Mouse (Mus musculus) kidney, postnatal 4 days (tissue): ENCODE measurements around the gene Prkar1a.

Experiments
- DNase-seq, 2 experiments: peaks; one replicate each; pipeline ENCODE4 v3.0.0; 2021; ENCODE audit warnings: mixed read lengths in 2 of 2

Prkar1a gene

DNA sequence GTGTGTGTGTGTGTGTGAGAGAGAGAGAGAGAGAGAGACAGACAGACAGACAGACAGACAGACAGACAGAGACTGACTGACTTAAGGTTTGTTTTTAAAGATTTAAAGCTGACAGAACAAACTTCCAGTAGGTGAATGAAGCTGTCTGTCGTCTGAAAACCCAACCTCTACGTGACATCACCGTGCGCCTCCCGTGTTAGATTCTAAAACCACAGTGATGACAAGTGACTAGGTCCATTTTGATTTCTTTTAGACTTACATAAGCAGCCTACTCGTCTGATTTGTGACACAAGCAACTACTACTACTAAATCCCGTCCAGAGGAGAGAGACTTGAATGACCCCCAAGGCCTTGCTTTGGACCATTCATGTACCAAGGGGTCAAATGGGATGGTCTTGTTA, 24.5 kb downstream of the Prkar1a start:
- DNase-seq, result no peak

- no peak for DNase-seq
Measured at GRCm38 (mm10) chr11:109674542-109674941, 25.3 kb downstream of the Prkar1a start.

DNA sequence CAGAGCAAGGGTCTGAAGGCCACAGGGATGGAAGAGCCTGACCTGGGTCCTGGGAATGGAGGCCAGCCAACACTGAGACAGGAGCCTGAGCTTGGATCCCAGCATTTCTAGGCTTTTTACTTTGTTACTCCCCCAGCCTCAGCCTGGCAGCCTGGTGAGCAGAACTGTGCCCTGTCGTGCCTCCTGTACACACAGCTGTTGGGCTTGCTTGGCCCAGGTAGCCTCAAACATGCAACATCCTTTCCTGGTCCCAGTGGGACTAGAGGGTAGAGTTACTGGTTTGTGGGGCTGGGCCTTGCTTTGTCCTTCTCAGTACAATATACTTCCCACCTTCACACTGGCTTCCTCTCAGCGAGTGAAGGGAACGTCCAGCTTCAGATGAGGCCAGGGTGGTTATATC, 26.0 kb downstream of the Prkar1a start:
- no peak for DNase-seq

- DNase-seq, result no peak
Measured at GRCm38 (mm10) chr11:109675771-109676170, 26.6 kb downstream of the Prkar1a start.

GRCm38 (mm10) chr11:109676621-109677373, 27.6 kb downstream of the Prkar1a start:
- DNase-seq, result no peak

DNA sequence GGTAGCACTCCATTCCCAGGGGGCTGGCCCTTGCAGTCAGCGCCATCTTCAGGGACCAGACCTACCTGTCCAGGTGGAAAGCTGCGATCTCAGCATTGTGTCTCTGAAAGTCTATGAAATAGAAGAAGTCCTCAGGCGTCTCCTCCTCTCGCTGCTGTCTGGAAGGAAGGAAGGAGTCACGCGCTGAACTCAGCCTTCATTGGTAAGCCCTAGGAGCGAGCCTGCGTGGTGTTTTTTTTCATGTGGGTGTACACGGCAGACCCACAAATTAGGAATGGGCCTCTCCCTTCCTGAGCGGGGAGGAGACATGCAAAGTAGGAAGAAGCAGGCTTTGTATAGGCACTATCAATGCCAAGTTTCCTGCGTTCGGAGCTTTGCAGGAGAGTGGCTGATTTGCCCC, 29.1 kb downstream of the Prkar1a start:
- no peak for DNase-seq

DNA sequence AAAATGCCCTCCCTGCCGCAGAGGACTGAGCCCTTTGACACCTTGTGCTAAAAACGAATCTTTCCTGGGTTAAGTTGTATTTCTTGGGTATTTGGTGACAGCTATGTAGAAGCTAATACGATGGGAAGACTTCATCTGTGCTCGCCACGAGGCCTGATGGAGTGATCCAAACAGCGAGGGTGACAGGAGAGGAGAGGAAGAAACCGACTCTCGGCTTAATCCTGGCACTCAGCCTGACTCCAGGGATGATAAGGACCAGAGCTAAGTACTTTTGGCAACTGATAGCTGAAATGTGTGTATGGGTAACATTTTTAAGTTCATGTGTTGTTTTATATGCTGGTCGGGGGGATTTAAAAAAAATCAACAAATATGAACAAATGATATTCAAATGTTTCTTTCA, 31.7 kb downstream of the Prkar1a start:
- DNase-seq, result no peak

GRCm38 (mm10) chr11:109681556-109681955, 32.4 kb downstream of the Prkar1a start:
- DNase-seq, result no peak

GRCm38 (mm10) chr11:109682221-109682620, 33.0 kb downstream of the Prkar1a start:
- no peak for DNase-seq

DNA sequence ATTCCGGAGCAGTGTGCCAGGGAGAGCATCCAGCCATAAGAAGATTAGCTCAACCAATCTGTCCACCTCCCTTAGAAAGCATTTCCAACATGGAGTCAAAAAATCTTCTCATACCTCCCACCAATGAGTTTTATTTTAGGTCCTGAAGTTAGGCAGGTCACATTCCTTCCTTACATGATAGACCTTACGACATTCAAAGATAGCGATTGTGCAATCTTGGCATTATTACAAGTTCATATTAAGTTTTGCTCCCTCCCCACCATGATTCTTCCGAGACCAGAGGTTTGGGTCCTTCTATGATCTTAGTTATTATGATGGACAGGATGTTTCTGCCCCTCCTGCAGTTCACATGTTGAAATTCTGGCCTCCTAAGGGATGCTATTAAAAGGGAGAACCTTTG, 40.3 kb downstream of the Prkar1a start:
- DNase-seq, result no peak

GRCm38 (mm10) chr11:109692737-109693136, 43.5 kb downstream of the Prkar1a start:
- peak; percentile 19 to 40 for DNase-seq

DNA sequence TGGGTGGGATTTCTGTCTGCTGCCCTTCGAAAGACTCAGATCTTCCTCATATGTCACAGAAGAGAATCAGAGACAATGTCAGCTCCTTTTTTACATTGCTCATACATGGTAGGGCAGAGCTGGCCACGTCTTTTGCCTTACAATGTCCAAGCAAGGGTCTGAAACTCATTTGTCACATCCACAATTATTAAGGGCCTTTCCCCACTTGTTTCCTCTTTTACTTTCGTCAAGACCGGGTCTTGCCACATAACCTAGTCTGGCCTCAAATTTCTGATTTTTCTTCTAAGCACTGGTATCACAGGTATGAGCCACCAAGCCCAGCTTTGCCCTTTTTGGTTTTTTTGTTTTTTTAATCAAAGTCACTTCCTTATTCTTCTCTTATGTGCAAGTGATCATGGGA, 47.3 kb downstream of the Prkar1a start:
- DNase-seq, result no peak

DNA sequence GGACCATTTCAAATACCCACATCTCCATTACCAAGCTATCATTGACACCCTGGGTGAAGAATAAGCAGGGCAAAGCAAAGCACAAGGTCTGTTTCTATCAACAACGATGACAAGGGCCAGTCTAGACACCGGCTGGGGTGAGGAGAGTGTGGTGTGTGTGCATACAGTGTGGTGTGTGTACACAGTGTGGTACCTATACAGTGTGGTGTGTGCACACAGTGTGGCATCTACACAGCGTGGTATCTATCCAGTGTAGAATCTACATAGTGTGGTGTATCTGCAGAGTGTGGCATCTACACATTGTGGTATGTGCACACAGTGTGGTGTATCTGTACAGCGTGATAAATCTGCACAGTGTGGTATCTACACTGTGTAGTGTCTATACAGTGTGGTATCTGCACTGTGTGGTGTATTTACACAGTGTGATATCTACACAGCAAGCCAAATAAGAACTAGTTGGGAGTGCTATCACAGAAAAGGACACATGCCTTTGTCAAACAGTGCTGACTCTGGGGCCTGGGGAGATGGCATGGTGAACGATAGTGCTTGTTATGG, 48.0 kb downstream of the Prkar1a start:
- DNase-seq, result no peak

- DNase-seq, result no peak
Measured at GRCm38 (mm10) chr11:109698740-109699139, 49.5 kb downstream of the Prkar1a start.

- DNase-seq, result no peak
Measured at GRCm38 (mm10) chr11:109699784-109700183, 50.6 kb downstream of the Prkar1a start.

GRCm38 (mm10) chr11:109700761-109701160, 51.6 kb downstream of the Prkar1a start:
- DNase-seq, result peak; percentile 60 to 74

DNA sequence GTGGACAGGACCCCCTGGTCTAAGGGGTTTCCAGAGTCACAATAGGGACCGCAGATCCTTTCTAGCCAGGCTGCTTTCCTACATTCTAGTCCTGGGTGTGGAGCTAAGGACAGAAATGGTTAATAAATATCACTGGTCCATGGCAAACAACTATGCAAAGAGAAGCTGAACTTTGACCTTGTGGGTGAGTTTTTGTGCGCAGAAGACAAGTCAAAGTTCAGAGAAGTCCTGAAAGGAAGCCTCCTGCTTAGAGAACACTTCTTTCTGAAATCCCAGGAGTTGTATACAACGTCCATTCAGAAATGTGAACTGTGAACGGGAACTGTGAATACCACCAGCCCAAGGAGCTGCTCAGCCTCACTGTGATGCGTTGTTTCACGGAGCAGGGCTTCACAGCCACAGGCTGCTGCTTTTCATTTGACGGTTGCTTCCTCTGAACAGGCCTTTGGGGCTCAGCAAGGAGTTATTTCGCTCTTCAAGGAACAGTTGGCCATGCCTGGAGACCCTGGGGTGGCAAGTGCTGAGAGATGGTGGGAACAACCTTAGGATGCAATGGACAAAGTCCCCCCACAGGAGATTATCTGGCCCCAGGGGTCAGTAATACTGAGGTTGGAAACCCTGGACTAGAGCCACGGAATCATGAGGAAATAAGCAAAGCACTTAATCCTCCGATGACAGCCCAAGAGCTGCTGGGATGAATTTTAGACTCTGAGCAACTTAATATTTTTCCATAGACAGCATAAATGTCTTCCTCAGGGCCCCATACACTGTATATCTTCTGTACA, 53.0 kb downstream of the Prkar1a start:
- peak in 1 of 2 experiments; percentile 21 for DNase-seq

GRCm38 (mm10) chr11:109703845-109704244, 54.6 kb downstream of the Prkar1a start:
- peak in 1 of 2 experiments; percentile 26 for DNase-seq

GRCm38 (mm10) chr11:109704311-109705205, 55.4 kb downstream of the Prkar1a start:
- DNase-seq, result peak in 1 of 2 experiments; percentile 17

- DNase-seq, result no peak
Measured at GRCm38 (mm10) chr11:109705336-109706054, 56.3 kb downstream of the Prkar1a start.

GRCm38 (mm10) chr11:109706055-109706412, 56.8 kb downstream of the Prkar1a start:
- no peak for DNase-seq

- DNase-seq, result no peak
Measured at GRCm38 (mm10) chr11:109706586-109706985, 57.4 kb downstream of the Prkar1a start.
